Mouse (Mus musculus) testis, postnatal 10 days (tissue): ENCODE data around the gene Samd14.
"Not testable (repeated sequence)": the region's sequence is repeated elsewhere in the genome, so short reads cannot be mapped to it uniquely, and the experiment has no call there.

Source experiments
- DNase-seq: peaks from one replicate; pipeline ENCODE4 v3.0.0; 2021; ENCODE audit warnings: low spot score

Gene Samd14

GRCm38 (mm10) chr11:95006525-95007219, 3.0 kb upstream of the Samd14 start:
- DNase-seq, result peak; percentile 90

GRCm38 (mm10) chr11:95007418-95007817, 2.3 kb upstream of the Samd14 start:
- no peak for DNase-seq

- DNase-seq, result peak; percentile 62
Measured at GRCm38 (mm10) chr11:95008661-95009628, 734 bp upstream of the Samd14 start.

DNA sequence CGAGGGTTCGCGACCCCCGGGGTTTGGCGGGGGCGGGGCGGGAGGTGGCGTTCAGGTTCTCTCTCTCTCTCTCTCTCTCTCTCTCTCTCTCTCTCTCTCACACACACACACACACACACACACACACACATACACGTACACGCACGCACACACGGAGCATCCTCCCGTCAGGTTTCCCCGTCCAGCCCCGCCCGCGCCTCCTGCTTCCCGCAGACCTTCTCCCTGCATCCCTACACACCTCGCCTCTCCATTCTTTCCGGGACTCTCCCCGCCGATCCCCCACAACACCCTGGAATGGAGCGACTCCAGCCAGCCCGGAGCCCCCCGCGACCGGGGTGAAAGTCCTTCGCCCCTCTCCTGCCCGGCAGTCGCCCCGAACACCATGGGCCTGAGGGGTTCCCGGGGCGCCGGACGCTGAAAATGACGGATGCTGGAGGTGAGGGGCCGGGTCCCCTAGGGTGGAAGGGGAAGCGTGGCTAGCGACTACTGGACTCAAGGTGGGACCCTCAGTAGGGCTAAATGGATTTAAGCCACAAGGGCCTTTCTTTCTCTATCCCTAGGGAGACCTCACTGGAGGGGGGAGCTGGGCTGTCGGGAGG, 561 bp downstream of the Samd14 start:
- DNase-seq, result peak; percentile 71

DNA sequence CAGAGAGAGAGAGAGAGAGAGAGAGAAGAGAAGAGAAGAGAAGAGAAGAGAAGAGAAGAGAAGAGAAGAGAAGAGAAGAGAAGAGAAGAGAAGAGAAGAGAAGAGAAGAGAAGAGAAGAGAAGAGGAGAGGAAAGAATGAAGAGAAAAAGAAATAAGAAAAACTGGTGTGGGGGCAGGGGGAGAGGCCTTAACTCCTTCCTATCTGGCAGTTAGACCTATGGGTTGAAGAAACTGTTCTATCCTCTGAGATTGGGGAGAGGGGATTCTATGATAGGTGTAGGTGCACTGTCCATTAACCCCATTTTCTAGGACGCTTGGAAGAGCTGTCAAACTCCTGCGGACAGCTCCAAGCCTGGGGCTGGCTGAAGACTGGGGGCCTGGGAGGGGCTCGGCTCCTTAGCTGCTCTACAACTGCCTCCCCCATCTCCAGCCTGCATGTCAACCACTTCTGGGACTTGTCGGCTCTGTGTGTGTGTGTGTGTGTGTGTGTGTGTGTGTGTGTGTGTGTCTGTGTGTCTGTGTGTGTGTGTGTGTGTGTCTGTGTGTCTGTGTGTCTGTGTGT, 1.2 kb downstream of the Samd14 start:
- DNase-seq, result not testable (repeated sequence)

DNA sequence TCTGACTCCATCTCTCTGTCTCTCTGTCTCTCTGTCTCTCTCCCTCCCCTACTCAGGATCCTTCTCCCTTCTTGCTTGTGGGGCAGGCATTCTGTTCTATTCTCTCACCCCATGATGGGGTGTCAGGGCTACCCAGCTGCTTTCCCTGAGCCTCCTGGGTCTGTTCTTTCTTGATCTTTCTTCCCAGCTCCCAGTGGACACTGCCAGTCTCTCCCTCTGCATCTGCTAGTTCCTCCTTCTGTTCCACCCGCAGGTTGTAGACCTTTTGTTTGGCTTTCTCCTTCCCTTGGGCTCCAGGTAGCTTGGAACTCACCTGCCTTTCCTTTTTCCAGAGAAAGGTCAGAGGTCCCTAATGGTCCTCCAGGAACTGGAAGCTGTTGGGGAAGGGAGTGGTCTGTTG, 1.7 kb downstream of the Samd14 start:
- no peak for DNase-seq

GRCm38 (mm10) chr11:95012075-95012474, 2.4 kb downstream of the Samd14 start:
- DNase-seq, result no peak

GRCm38 (mm10) chr11:95012487-95012886, 2.8 kb downstream of the Samd14 start:
- no peak for DNase-seq

GRCm38 (mm10) chr11:95015484-95015883, 5.8 kb downstream of the Samd14 start:
- DNase-seq, result no peak

GRCm38 (mm10) chr11:95022237-95022992, 12.7 kb downstream of the Samd14 start:
- DNase-seq, result no peak

DNA sequence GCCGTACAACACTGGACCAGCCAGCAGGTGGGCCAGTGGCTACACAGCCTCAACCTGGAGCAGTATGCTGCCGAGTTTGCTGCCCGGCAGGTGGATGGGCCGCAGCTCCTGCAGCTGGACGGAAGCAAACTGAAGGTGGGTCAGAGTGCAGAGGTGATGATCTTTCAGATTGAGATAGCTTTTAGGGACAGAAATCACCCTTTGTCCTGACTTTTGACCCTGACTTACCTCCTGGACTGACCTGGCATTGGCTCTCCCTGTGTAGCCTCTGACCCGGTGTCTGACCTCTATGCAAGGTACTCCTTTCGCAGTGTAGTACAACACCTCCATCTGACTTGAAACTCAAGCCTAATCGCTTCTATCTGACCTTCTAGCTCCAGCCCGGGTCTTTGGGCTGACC, 13.8 kb downstream of the Samd14 start:
- no peak for DNase-seq

DNA sequence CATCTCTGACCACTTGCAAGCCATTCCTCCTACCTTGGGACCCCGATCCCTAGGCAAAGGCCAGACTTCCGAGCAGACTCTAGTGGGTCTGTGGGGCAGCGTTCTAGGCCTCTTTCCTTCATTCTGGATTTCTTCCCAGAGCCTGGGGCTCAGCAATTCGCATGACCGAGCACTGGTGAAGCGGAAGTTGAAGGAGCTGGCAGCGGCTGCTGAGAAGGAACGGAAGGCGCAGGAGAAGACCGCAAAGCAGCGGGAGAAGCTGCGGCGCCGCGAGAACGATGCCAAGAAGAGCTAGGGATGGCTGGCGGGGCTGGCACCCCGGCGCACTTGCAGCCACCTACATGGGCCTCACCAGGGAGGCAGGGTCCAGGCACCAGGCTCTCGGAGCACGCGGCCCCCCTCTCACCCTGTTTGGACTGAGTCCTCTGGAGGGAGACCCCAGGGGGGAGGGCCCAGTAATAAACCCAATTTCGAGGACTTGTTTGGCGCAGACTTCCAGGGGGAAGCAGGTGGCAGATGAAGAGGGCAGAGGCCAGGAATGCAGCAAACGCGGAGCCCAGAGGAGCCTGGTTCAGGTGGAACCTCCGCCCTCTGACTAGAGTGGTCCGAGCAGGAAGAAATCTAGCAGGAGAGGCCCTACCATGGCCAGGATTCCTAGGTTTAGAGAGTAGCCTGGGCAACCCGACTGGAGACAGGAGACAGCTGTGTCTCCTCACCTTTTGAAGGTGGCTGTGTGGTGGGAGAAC, 14.9 kb downstream of the Samd14 start:
- no peak for DNase-seq

GRCm38 (mm10) chr11:95025227-95026012, 15.7 kb downstream of the Samd14 start:
- no peak for DNase-seq

GRCm38 (mm10) chr11:95026090-95026542, 16.4 kb downstream of the Samd14 start:
- DNase-seq, result no peak

- no peak for DNase-seq
Measured at GRCm38 (mm10) chr11:95026849-95027248, 17.2 kb downstream of the Samd14 start.

DNA sequence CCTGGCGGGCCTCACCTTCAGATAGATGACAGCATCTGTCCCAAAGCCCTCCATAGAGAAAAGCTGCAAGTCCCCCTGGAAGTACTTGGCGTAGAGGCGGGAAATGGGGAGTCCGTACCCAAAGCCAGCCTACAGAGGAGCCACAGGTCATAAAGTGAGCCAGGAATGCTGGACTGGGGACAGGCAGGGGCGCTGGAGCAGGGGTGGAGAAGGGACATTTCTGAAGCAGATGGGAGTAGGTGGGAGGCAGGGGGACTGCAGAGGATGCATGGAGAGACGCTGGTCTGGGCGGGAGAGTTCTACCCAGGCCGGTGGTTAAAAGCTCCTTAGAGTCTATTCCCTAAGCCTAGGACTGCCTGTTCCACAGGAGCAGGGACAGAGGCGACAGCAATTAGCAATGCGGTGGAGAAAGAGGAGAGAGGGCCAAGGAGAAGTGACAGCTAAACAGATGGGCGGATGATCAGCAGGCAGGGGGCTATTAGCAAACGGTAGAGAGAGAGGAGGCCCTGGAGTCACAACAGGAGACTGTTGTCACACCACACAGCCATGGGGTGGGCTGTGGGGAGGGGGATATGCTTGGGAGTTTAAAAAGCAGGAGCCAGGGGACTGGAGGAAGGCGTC, 18.3 kb downstream of the Samd14 start:
- no peak for DNase-seq

DNA sequence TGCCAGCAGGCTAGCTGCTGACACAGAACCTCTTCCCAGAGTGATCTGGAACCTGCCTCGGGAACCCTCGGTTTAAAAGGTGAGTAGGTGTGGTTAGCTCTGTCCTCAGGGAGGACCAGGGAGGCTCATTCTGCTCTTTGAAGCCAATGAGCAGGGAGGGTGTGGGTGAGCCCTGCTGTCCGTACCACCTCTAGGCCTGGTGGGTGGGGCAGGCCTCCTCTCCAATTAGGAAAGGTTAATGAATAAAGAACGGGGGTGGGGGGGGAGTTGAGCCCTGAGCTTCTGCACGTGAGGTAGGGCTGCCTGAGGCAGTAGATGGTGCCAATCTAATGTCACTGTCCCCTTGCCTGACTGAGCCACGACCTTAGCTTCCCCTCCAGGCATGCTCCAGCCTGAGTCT, 23.3 kb downstream of the Samd14 start:
- no peak for DNase-seq

DNA sequence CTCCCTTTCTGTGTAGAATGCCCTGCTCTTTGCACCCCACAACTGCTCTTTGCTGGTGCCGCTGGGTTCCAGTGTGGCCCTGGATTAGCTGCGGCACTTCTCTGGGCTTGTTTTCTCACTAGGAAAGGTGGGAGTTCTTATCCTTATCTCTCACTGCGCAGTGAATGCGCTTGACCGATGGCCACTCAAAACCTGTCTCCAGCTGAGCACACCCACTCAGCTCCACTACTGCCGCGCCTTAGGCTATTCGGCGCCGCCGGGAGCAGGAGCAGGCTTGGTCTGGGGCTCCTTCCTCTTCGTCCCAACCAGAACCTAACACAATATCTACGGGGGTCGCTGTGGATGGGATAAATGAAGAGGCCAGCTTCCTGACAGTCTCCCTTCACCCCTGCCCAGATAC, 23.9 kb downstream of the Samd14 start:
- DNase-seq, result no peak

DNA sequence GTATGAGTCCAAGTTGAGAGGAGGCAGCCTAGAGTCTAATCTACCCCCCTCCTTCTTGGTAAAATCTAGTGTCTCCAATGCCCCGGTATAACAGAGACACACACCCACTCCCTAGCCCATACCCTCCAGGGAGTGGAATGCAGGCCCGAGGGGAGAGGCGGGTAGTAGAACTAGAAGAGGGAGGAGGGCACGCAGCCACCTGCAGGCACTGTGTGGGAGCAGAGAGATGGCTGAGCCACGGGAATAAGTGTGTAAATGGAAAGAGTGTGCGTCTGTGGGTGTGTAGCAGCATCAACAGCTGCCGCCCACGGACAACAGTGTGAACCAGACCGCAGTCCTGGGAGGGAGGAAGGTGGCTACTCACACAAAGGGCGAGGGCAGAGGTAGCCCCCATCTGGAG, 25.2 kb downstream of the Samd14 start:
- DNase-seq, result no peak

- DNase-seq, result no peak
Measured at GRCm38 (mm10) chr11:95036521-95036920, 26.8 kb downstream of the Samd14 start.
